Mouse (Mus musculus): ENCODE data around the gene Socs7. TPM values are rescaled to one million over a fixed set of nuclear protein-coding genes. Genes with fewer than 3 reads are reported as not detected.
A peak's percentile ranks its signal among the peaks of the same experiment; 100 is the strongest.
"Not testable (repeated sequence)": the region's sequence is repeated elsewhere in the genome, so short reads cannot be mapped to it uniquely, and the experiment has no call there.

Gene Socs7
- polyA plus RNA-seq, 1 experiment from 2014 or later = 2.4 TPM

- Histone ChIP-seq H3K4me2 (ENCODE audit: low read depth, low read length) (no peak overlapping the region), H3K4me1 (ENCODE audit: control insufficient read depth, insufficient read depth, low read length) (no peaks in the 10 kb centered on the region), H3K9me3 (replicated peaks; ENCODE audit: control insufficient read depth, low read length) (no peaks in the 10 kb centered on the region), H3K36me3 (replicated peaks; ENCODE audit: control insufficient read depth, insufficient read depth, low read depth, low read length) (no peaks in the 10 kb centered on the region), H3K9ac (replicated peaks; ENCODE audit: low read length) (no peak overlapping the region), H3K4me3 (ENCODE audit: low read depth, low read length) (no peak overlapping the region), H3K27ac (replicated peaks; ENCODE audit: low read depth, low read length) (no peak overlapping the region), H3K27me3 (ENCODE audit: control insufficient read depth, insufficient read depth, low read length) (no peaks in the 10 kb centered on the region)
- WGBS = 85% methylated on average over 9 of the region's 9 CpGs
- DNase-seq (ENCODE audit: low spot score) = no peak
- no peak for ATAC-seq (replicated peaks; ENCODE audit: insufficient number of reproducible peaks, low FRiP score, low TSS enrichment, low read depth)
Measured at GRCm38 (mm10) chr11:97347291-97347690, 15.1 kb upstream of the Socs7 start.

DNA sequence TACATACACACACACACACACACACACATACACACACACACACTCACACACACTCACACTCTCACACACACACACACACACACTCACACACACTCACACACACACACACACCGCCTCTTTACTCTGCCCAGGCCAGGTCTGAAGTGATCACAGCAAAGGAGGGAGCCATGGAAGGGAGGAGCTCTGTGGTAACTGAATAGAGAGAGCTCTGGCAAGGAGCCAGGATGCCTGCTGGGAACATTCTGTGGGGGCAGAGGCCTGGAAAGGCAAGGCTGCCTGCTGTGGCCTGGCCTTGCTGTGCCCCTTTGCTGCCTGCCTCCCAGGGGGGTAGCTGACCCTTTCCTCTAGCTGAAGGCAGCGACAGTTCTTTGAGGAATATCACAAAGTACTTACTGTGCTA is 12.3 kb upstream of the Socs7 start:
- no peak overlapping the region for H3K9ac ChIP-seq (replicated peaks; ENCODE audit: low read length)
- no peak overlapping the region for H3K27ac ChIP-seq (replicated peaks; ENCODE audit: low read depth, low read length)
- no peaks in the 10 kb centered on the region for H3K27me3 ChIP-seq (ENCODE audit: control insufficient read depth, insufficient read depth, low read length)
- ATAC-seq (replicated peaks; ENCODE audit: insufficient number of reproducible peaks, low FRiP score, low TSS enrichment, low read depth) = peak; percentile 77; the same call in 1 of the 2 replicates
- H3K9me3 ChIP-seq (replicated peaks; ENCODE audit: control insufficient read depth, low read length) = no peaks in the 10 kb centered on the region
- H3K36me3 ChIP-seq (replicated peaks; ENCODE audit: control insufficient read depth, insufficient read depth, low read depth, low read length) = no peaks in the 10 kb centered on the region
- WGBS = 16% methylated on average over 2 of the region's 2 CpGs
- DNase-seq (ENCODE audit: low spot score) = peak; percentile 67
- H3K4me3 ChIP-seq (ENCODE audit: low read depth, low read length) = no peak overlapping the region
- H3K4me2 ChIP-seq (ENCODE audit: low read depth, low read length) = no peak overlapping the region
- H3K4me1 ChIP-seq (ENCODE audit: control insufficient read depth, insufficient read depth, low read length) = no peaks in the 10 kb centered on the region

DNA sequence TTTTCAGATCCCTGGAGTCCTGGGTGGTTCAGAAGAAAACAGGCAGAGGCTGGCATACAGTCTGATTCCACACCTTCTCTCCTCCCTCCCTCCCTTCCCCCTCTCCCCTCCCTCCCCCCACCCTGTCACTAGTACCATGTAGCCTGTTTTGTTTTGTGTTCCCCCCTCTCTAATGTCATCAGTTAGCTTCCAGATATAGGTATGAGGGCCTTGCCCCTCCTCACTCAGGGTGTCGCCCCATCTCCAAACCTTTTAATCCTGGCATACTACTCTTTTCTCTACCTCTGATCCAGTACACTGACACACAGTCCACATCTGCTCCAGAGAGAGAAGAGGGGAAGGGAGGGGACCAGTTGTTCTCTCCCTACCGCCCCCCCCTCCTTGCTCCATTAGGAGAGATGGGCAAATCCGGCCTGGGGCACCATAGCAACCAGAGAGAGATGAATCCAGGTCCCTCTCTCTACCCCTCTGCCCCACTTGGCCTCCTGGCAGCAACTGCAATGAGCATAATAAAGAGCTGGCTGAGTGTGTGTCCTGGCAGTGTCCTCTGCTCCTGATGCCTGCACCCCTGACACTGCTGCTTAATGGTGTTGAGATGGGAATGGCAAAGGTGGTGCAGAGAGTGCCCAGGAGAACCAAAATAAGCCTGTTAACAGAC is 10.2 kb upstream of the Socs7 start, which contains the start of gene Gpr179:
Gene Gpr179, minus strand, starts transcription at position 51 of the 658 bp plus-strand sequence.
- H3K4me3 ChIP-seq (ENCODE audit: low read depth, low read length) = no peak within 1 kb of the TSS
- DNase-seq (ENCODE audit: low spot score) = no peak
- H3K4me1 ChIP-seq (ENCODE audit: control insufficient read depth, insufficient read depth, low read length) = no peaks in the 10 kb centered on the region
- no peak within 1 kb of the TSS for H3K27ac ChIP-seq (replicated peaks; ENCODE audit: low read depth, low read length)
- no peak within 1 kb of the TSS for H3K9ac ChIP-seq (replicated peaks; ENCODE audit: low read length)
- H3K27me3 ChIP-seq (ENCODE audit: control insufficient read depth, insufficient read depth, low read length) = no peaks in the 10 kb centered on the region
- no peak within 1 kb of the TSS for H3K4me2 ChIP-seq (ENCODE audit: low read depth, low read length)
- H3K9me3 ChIP-seq (replicated peaks; ENCODE audit: control insufficient read depth, low read length) = no peaks in the 10 kb centered on the region
- no peak for ATAC-seq (replicated peaks; ENCODE audit: insufficient number of reproducible peaks, low FRiP score, low TSS enrichment, low read depth)
- 59% methylated on average over 3 of the region's 3 CpGs for WGBS
- H3K36me3 ChIP-seq (replicated peaks; ENCODE audit: control insufficient read depth, insufficient read depth, low read depth, low read length) = no peaks in the 10 kb centered on the region

- Histone ChIP-seq H3K27ac (replicated peaks; ENCODE audit: low read depth, low read length) (no peak overlapping the region), H3K4me3 (ENCODE audit: low read depth, low read length) (no peak overlapping the region), H3K4me2 (ENCODE audit: low read depth, low read length) (no peak overlapping the region), H3K27me3 (ENCODE audit: control insufficient read depth, insufficient read depth, low read length) (no peaks in the 10 kb centered on the region), H3K4me1 (ENCODE audit: control insufficient read depth, insufficient read depth, low read length) (no peaks in the 10 kb centered on the region), H3K9ac (replicated peaks; ENCODE audit: low read length) (no peak overlapping the region), H3K36me3 (replicated peaks; ENCODE audit: control insufficient read depth, insufficient read depth, low read depth, low read length) (no peaks in the 10 kb centered on the region), H3K9me3 (replicated peaks; ENCODE audit: control insufficient read depth, low read length) (no peaks in the 10 kb centered on the region)
- ATAC-seq (replicated peaks; ENCODE audit: insufficient number of reproducible peaks, low FRiP score, low TSS enrichment, low read depth) = no peak
- 65% methylated on average over 4 of the region's 4 CpGs for WGBS
- DNase-seq (ENCODE audit: low spot score) = no peak
Measured at GRCm38 (mm10) chr11:97352935-97353597, 9.3 kb upstream of the Socs7 start.

GRCm38 (mm10) chr11:97354646-97355045 is 7.7 kb upstream of the Socs7 start:
- H3K4me2 ChIP-seq (ENCODE audit: low read depth, low read length) = no peak overlapping the region
- ATAC-seq (replicated peaks; ENCODE audit: insufficient number of reproducible peaks, low FRiP score, low TSS enrichment, low read depth) = no peak
- H3K4me3 ChIP-seq (ENCODE audit: low read depth, low read length) = no peak overlapping the region
- WGBS = 72% methylated on average over 2 of the region's 2 CpGs
- H3K9me3 ChIP-seq (replicated peaks; ENCODE audit: control insufficient read depth, low read length) = no peaks in the 10 kb centered on the region
- H3K27me3 ChIP-seq (ENCODE audit: control insufficient read depth, insufficient read depth, low read length) = no peaks in the 10 kb centered on the region
- no peaks in the 10 kb centered on the region for H3K36me3 ChIP-seq (replicated peaks; ENCODE audit: control insufficient read depth, insufficient read depth, low read depth, low read length)
- H3K4me1 ChIP-seq (ENCODE audit: control insufficient read depth, insufficient read depth, low read length) = no peaks in the 10 kb centered on the region
- H3K27ac ChIP-seq (replicated peaks; ENCODE audit: low read depth, low read length) = no peak overlapping the region
- no peak for DNase-seq (ENCODE audit: low spot score)
- no peak overlapping the region for H3K9ac ChIP-seq (replicated peaks; ENCODE audit: low read length)

DNA sequence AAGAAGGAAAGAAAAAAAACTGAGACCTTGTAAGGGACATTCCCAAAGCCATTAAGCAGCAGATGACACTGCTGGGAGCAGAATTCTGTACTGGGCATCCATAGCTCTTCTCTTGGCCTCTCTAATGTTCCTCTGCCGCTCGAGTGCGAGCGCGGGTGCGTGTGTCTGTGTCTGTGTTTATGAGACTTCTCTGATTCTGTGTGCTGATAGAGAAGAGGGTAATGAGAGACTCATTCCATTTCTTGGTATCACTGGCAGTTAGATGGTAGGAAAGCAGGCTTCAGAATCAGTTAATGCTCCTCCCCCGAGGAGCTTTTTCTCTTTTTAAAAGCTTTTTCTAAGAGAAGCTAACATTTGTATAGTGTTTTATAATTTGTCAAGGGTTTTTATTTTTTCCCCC is 7.1 kb upstream of the Socs7 start:
- no peaks in the 10 kb centered on the region for H3K4me1 ChIP-seq (ENCODE audit: control insufficient read depth, insufficient read depth, low read length)
- no peak for ATAC-seq (replicated peaks; ENCODE audit: insufficient number of reproducible peaks, low FRiP score, low TSS enrichment, low read depth)
- 88% methylated on average over 7 of the region's 7 CpGs for WGBS

GRCm38 (mm10) chr11:97357663-97358062 is 4.7 kb upstream of the Socs7 start:
- not testable (repeated sequence) for ATAC-seq (replicated peaks; ENCODE audit: insufficient number of reproducible peaks, low FRiP score, low TSS enrichment, low read depth); H3K9ac ChIP-seq (replicated peaks; ENCODE audit: low read length); H3K9me3 ChIP-seq (replicated peaks; ENCODE audit: control insufficient read depth, low read length); H3K4me2 ChIP-seq (ENCODE audit: low read depth, low read length); H3K36me3 ChIP-seq (replicated peaks; ENCODE audit: control insufficient read depth, insufficient read depth, low read depth, low read length); H3K27me3 ChIP-seq (ENCODE audit: control insufficient read depth, insufficient read depth, low read length); H3K4me1 ChIP-seq (ENCODE audit: control insufficient read depth, insufficient read depth, low read length); H3K27ac ChIP-seq (replicated peaks; ENCODE audit: low read depth, low read length); H3K4me3 ChIP-seq (ENCODE audit: low read depth, low read length)
- peak; percentile 87 for DNase-seq (ENCODE audit: low spot score)
- WGBS = 9% methylated on average over 4 of the region's 6 CpGs

More for the DNA sequence above, 7.1 kb upstream of the Socs7 start:
- Histone ChIP-seq H3K36me3 (replicated peaks; ENCODE audit: control insufficient read depth, insufficient read depth, low read depth, low read length) (no peaks in the 10 kb centered on the region), H3K4me3 (ENCODE audit: low read depth, low read length) (no peak overlapping the region), H3K9me3 (replicated peaks; ENCODE audit: control insufficient read depth, low read length) (no peaks in the 10 kb centered on the region), H3K27ac (replicated peaks; ENCODE audit: low read depth, low read length) (no peak overlapping the region), H3K9ac (replicated peaks; ENCODE audit: low read length) (no peak overlapping the region), H3K4me2 (ENCODE audit: low read depth, low read length) (no peak overlapping the region), H3K27me3 (ENCODE audit: control insufficient read depth, insufficient read depth, low read length) (no peaks in the 10 kb centered on the region)
- DNase-seq (ENCODE audit: low spot score) = no peak

DNA sequence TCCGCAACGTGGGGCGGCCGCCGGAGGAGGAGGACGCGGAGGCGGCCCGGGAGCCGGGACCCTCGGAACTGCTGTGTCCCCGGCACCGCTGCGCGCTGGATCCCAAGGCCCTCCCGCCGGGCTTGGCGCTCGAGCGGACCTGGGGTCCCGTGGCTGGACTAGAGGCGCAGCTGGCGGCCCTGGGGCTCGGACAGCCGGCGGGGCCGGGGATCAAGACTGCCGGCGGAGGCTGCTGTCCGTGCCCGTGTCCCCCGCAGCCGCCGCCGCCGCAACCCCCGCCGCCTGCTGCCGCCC is 245 bp downstream of the Socs7 start:
- H3K4me1 ChIP-seq (ENCODE audit: control insufficient read depth, insufficient read depth, low read length) = no peaks in the 10 kb centered on the region
- H3K27ac ChIP-seq (replicated peaks; ENCODE audit: low read depth, low read length) = peak overlapping the region; percentile 76
- H3K27me3 ChIP-seq (ENCODE audit: control insufficient read depth, insufficient read depth, low read length) = no peaks in the 10 kb centered on the region
- peak overlapping the region; percentile 90 for H3K4me2 ChIP-seq (ENCODE audit: low read depth, low read length)
- peak; percentile 39 for DNase-seq (ENCODE audit: low spot score)
- H3K9me3 ChIP-seq (replicated peaks; ENCODE audit: control insufficient read depth, low read length) = no peaks in the 10 kb centered on the region
- peak overlapping the region; percentile 94 for H3K9ac ChIP-seq (replicated peaks; ENCODE audit: low read length)
- WGBS = under 1% methylated on average over 25 of the region's 39 CpGs
- H3K4me3 ChIP-seq (ENCODE audit: low read depth, low read length) = peak overlapping the region; percentile 100
- ATAC-seq (replicated peaks; ENCODE audit: insufficient number of reproducible peaks, low FRiP score, low TSS enrichment, low read depth) = peak; percentile 37
- H3K36me3 ChIP-seq (replicated peaks; ENCODE audit: control insufficient read depth, insufficient read depth, low read depth, low read length) = no peaks in the 10 kb centered on the region
